Comparison of ENCODE assay signal across 26 mouse cellular contexts in the genomic region with DNA sequence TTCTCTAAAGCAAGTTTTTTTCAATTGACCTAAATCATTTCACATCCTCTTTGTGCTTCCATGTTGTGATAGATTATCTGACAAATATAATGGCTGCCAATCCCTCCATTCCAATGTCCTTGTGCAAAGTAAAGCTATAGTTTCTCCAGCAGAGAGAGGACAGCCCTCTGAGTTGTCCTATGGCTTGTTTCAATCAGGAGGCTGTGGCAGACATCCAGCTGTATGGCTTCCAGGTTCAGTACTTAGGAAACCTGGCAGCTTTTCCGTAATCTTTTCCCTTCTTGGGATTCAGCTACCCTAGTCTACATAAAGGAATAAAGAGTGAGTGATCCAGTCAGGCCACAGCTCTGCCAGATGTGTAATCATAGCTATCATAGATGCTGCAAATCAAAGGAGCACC.
DNase-seq lines count a peak whose midpoint lies in the region; ATAC-seq and TF ChIP-seq lines count a peak whose summit lies in the region.
"Had no signal": no experiment of that assay in that cellular context is flagged by ENCODE, and none has a peak within 500 bp of the region (broad histone marks: within the 10 kb centered on the region; RNA-seq: fewer than 3 reads in every experiment).

No protein-coding gene starts in this region.

- H3K4me3 ChIP-seq in forebrain, embryonic 14.5 days (ENCODE audit: low read depth, low read length), result no peak overlapping the region
- H3K4me3 ChIP-seq in forebrain, embryonic 11.5 days (ENCODE audit: low read depth, low read length), result no peak overlapping the region
- no peak overlapping the region for H3K4me3 ChIP-seq in midbrain, postnatal 0 days (ENCODE audit: low read depth, low read length)
- H3K4me3 ChIP-seq in midbrain, embryonic 10.5 days, result no peak overlapping the region
- H3K4me3 ChIP-seq: embryonic facial prominence, embryonic 12.5 days; erythroblast, embryonic 14.5 days; forebrain, embryonic 13.5 days; heart, embryonic 15.5 days; hindbrain, embryonic 13.5 days; liver, embryonic 15.5 days; midbrain, embryonic 13.5 days; neural tube, embryonic 12.5 days had no signal

- H3K4me2 ChIP-seq in forebrain, embryonic 14.5 days (ENCODE audit: low read length), result no peak overlapping the region
- H3K4me2 ChIP-seq in forebrain, embryonic 11.5 days (ENCODE audit: low read depth, low read length, severe bottlenecking), result no peak overlapping the region
- no peak overlapping the region for H3K4me2 ChIP-seq in midbrain, postnatal 0 days (ENCODE audit: low read depth, low read length, poor library complexity, severe bottlenecking)
- H3K4me2 ChIP-seq: embryonic facial prominence, embryonic 12.5 days; forebrain, embryonic 13.5 days; heart, embryonic 15.5 days; hindbrain, embryonic 13.5 days; liver, embryonic 15.5 days; midbrain, embryonic 13.5 days; neural tube, embryonic 12.5 days had no signal

- no peak overlapping the region for H3K27ac ChIP-seq in forebrain, embryonic 14.5 days (ENCODE audit: low read depth, low read length)
- H3K27ac ChIP-seq in forebrain, embryonic 11.5 days (ENCODE audit: low read depth, low read length), result no peak overlapping the region
- H3K27ac ChIP-seq in midbrain, postnatal 0 days (ENCODE audit: low read depth, low read length), result no peak overlapping the region
- no peak overlapping the region for H3K27ac ChIP-seq in midbrain, embryonic 10.5 days (replicated peaks)
- H3K27ac ChIP-seq: embryonic facial prominence, embryonic 12.5 days; forebrain, embryonic 13.5 days; heart, embryonic 15.5 days; hindbrain, embryonic 13.5 days; liver, embryonic 15.5 days; midbrain, embryonic 13.5 days; neural tube, embryonic 12.5 days had no signal

- no peaks in the 10 kb centered on the region for H3K27me3 ChIP-seq in forebrain, embryonic 14.5 days (replicated peaks; ENCODE audit: control insufficient read depth, insufficient read depth, low read length)
- H3K27me3 ChIP-seq in forebrain, embryonic 11.5 days (ENCODE audit: control insufficient read depth, insufficient read depth, low read length), result peaks cover 2% of the 10 kb centered on the region; the same call in 1 of the 2 replicates
- no peaks in the 10 kb centered on the region; the same call in 1 of the 2 replicates for H3K27me3 ChIP-seq in midbrain, postnatal 0 days (ENCODE audit: insufficient read depth, low read length)
- H3K27me3 ChIP-seq in midbrain, embryonic 10.5 days (ENCODE audit: low read depth, poor library complexity, severe bottlenecking), result peaks cover 73% of the 10 kb centered on the region
- H3K27me3 ChIP-seq: CH12.LX; embryonic facial prominence, embryonic 12.5 days; forebrain, embryonic 13.5 days; heart, embryonic 15.5 days; neural tube, embryonic 12.5 days had no signal

- WGBS in forebrain, embryonic 14.5 days, result 68% methylated on average over 1 of the region's 1 CpGs
- WGBS in forebrain, embryonic 11.5 days, result 97% methylated on average over 1 of the region's 1 CpGs
- WGBS in midbrain, postnatal 0 days, result 70% methylated on average over 1 of the region's 1 CpGs
- WGBS in midbrain, embryonic 10.5 days, result 85% methylated on average over 1 of the region's 1 CpGs

- DNase-seq in forebrain, embryonic 14.5 days (ENCODE audit: low spot score), result peak; percentile 3
- DNase-seq in forebrain, embryonic 11.5 days (ENCODE audit: low spot score), result no peak
- DNase-seq in left cerebral cortex, postnatal 4 days, result peak; percentile 62
- DNase-seq in left cerebral cortex, postnatal 25 days (ENCODE audit: low spot score in 2 of 2), result no peak
- peak; percentile 45 for DNase-seq in midbrain, postnatal 0 days (ENCODE audit: low spot score)
- DNase-seq in midbrain, embryonic 10.5 days (ENCODE audit: low spot score), result no peak
- DNase-seq in lung, postnatal 14 days, result peak; percentile 0
- no peak for DNase-seq in frontal cortex, postnatal 10 days (ENCODE audit: low spot score in 2 of 2)
- DNase-seq: adrenal gland, postnatal 14 days; B cell, adult 2 months; cerebellum, adult 9-11 months; kidney, adult 9 months; kidney, postnatal 4 days; liver; right cerebral cortex, postnatal 25 days; thymus, postnatal 14 days had no signal

- TF ChIP-seq CTCF in midbrain, postnatal 0 days (IDR thresholded peaks at IDR 0.05), result no peak

- no peaks in the 10 kb centered on the region for H3K36me3 ChIP-seq in forebrain, embryonic 14.5 days (ENCODE audit: control insufficient read depth, insufficient read depth, low read length)
- H3K36me3 ChIP-seq in forebrain, embryonic 11.5 days (ENCODE audit: control insufficient read depth, insufficient read depth, low read length), result no peaks in the 10 kb centered on the region
- no peaks in the 10 kb centered on the region for H3K36me3 ChIP-seq in midbrain, postnatal 0 days (ENCODE audit: insufficient read depth, low read length)
- no peaks in the 10 kb centered on the region for H3K36me3 ChIP-seq in midbrain, embryonic 10.5 days
- H3K36me3 ChIP-seq: embryonic facial prominence, embryonic 12.5 days; G1E; heart, embryonic 15.5 days; hindbrain, embryonic 13.5 days; liver, embryonic 15.5 days; midbrain, embryonic 13.5 days; neural tube, embryonic 12.5 days had no signal

- no peak overlapping the region for H3K9ac ChIP-seq in forebrain, embryonic 14.5 days (ENCODE audit: low read length)
- H3K9ac ChIP-seq in forebrain, embryonic 11.5 days (ENCODE audit: low read length), result no peak overlapping the region
- H3K9ac ChIP-seq in midbrain, postnatal 0 days (replicated peaks; ENCODE audit: low read length, poor library complexity, severe bottlenecking), result no peak overlapping the region
- H3K9ac ChIP-seq: embryonic facial prominence, embryonic 12.5 days; forebrain, embryonic 13.5 days; heart, embryonic 15.5 days; hindbrain, embryonic 13.5 days; liver, embryonic 15.5 days; midbrain, embryonic 13.5 days; neural tube, embryonic 12.5 days had no signal

- ATAC-seq in forebrain, embryonic 14.5 days, result no peak
- ATAC-seq in forebrain, embryonic 11.5 days (replicated peaks; ENCODE audit: low FRiP score), result no peak
- ATAC-seq in midbrain, postnatal 0 days (ENCODE audit: low FRiP score), result no peak
- ATAC-seq: forebrain, embryonic 13.5 days; midbrain, embryonic 13.5 days had no signal

- no peaks in the 10 kb centered on the region for H3K4me1 ChIP-seq in forebrain, embryonic 14.5 days (ENCODE audit: control insufficient read depth, insufficient read depth, low read length)
- H3K4me1 ChIP-seq in forebrain, embryonic 11.5 days (replicated peaks; ENCODE audit: control insufficient read depth, insufficient read depth, low read length), result no peaks in the 10 kb centered on the region
- no peaks in the 10 kb centered on the region for H3K4me1 ChIP-seq in midbrain, postnatal 0 days (ENCODE audit: insufficient read depth, low read length)
- H3K4me1 ChIP-seq in midbrain, embryonic 10.5 days, result no peaks in the 10 kb centered on the region
- H3K4me1 ChIP-seq: embryonic facial prominence, embryonic 12.5 days; forebrain, embryonic 13.5 days; heart, embryonic 15.5 days; hindbrain, embryonic 13.5 days; liver, embryonic 15.5 days; midbrain, embryonic 13.5 days; neural tube, embryonic 12.5 days had no signal

- H3K9me3 ChIP-seq in forebrain, embryonic 14.5 days (replicated peaks; ENCODE audit: control insufficient read depth, low read length), result no peaks in the 10 kb centered on the region
- H3K9me3 ChIP-seq in forebrain, embryonic 11.5 days (ENCODE audit: control insufficient read depth, low read length), result no peaks in the 10 kb centered on the region
- H3K9me3 ChIP-seq in midbrain, postnatal 0 days (ENCODE audit: low read length), result no peaks in the 10 kb centered on the region
- H3K9me3 ChIP-seq in midbrain, embryonic 10.5 days (replicated peaks), result no peaks in the 10 kb centered on the region
- H3K9me3 ChIP-seq: embryonic facial prominence, embryonic 12.5 days; forebrain, embryonic 13.5 days; G1E; heart, embryonic 15.5 days; hindbrain, embryonic 13.5 days; liver, embryonic 15.5 days; midbrain, embryonic 13.5 days; neural tube, embryonic 12.5 days had no signal

- intact Hi-C loops in left cerebral cortex, postnatal 4 days (cut with DNase I), result no loop called here
- intact Hi-C loops in left cerebral cortex, postnatal 25 days (cut with DNase I), result no loop called here

Comparison
In these comparisons a context has a peak if more than half of its experiments do, and no peak if none do; other contexts are left out.
1. DNase-seq: peak in forebrain, embryonic 14.5 days (single experiment), left cerebral cortex, postnatal 4 days (single experiment), midbrain, postnatal 0 days (single experiment) and lung, postnatal 14 days (single experiment); none in forebrain, embryonic 11.5 days (single experiment), left cerebral cortex, postnatal 25 days (0 of 2), midbrain, embryonic 10.5 days (single experiment) and frontal cortex, postnatal 10 days (0 of 2).